Mouse (Mus musculus) intestine, postnatal 0 days (tissue): Measurements from ENCODE around the gene Gtf2a2. TPM values are rescaled to one million over a fixed set of nuclear protein-coding genes. Genes with fewer than 3 reads are reported as not detected.
A peak's percentile ranks its signal among the peaks of the same experiment; 100 is the strongest.

Experiments used
- ATAC-seq: fragments of 200-750 bp; cut with Nextera tagmentation; 2 replicates; pipeline ENCODE4 v1.8.0; 2017; ENCODE audit warnings: mild to moderate bottlenecking, moderate TSS enrichment, moderate library complexity
- H3K27ac ChIP-seq: fragments of 300-500 bp; sonication (generic); 2 replicates; pipeline ENCODE4 v1.5.1; 2014; ENCODE audit warnings: mild to moderate bottlenecking, low read depth, low read length, moderate library complexity
- H3K27me3 ChIP-seq: fragments of 300-500 bp; sonication (generic); replicated peaks from 2 replicates; pipeline ENCODE4 v1.6.1; 2014; ENCODE audit warnings: low read length, mixed read lengths; ENCODE audit not compliant: control insufficient read depth, insufficient read depth
- H3K36me3 ChIP-seq: fragments of 300-500 bp; sonication (generic); 2 replicates; pipeline ENCODE4 v1.6.1; 2014; ENCODE audit warnings: mild to moderate bottlenecking, moderate library complexity; ENCODE audit not compliant: control insufficient read depth, insufficient read depth
- H3K4me1 ChIP-seq: fragments of 300-500 bp; sonication (generic); replicated peaks from 2 replicates; pipeline ENCODE4 v1.6.1; 2014; ENCODE audit warnings: antibody characterized with exemption, low read length, mixed read lengths; ENCODE audit not compliant: control insufficient read depth, insufficient read depth
- H3K4me2 ChIP-seq: fragments of 300-500 bp; sonication (generic); replicated peaks from 2 replicates; pipeline ENCODE4 v1.6.1; 2014; ENCODE audit warnings: low read depth, mild to moderate bottlenecking, moderate library complexity
- H3K4me3 ChIP-seq: fragments of 300-500 bp; sonication (generic); 2 replicates; pipeline ENCODE4 v1.5.1; 2014; ENCODE audit warnings: low read depth, low read length
- H3K9ac ChIP-seq: fragments of 300-500 bp; sonication (generic); 2 replicates; pipeline ENCODE4 v1.6.1; 2014; ENCODE audit warnings: mild to moderate bottlenecking, low read depth, low read length
- H3K9me3 ChIP-seq: fragments of 300-500 bp; sonication (generic); 2 replicates; pipeline ENCODE4 v1.6.1; 2016; ENCODE audit warnings: mixed run types; ENCODE audit not compliant: control insufficient read depth
- CTCF ChIP-seq: sonication (generic); IDR thresholded peaks from 2 replicates; pipeline ENCODE4 v1.5.1; 2016; ENCODE audit warnings: low read depth, mild to moderate bottlenecking, control low read depth, antibody characterized with exemption, moderate library complexity
- WGBS: fragments of 180-500 bp; shearing (Covaris S2); extraction: QIAGEN DNeasy Blood & Tissue Kit; methylation state at CpG from one replicate; pipeline ENCODE4 v1.1.7; 2014; 5-methylcytosine and 5-hydroxymethylcytosine counted together
- polyA plus RNA-seq: library from polyadenylated mRNA; unstranded; fragments of >200 nt; fragmentation: Nextera tagmentation; extraction: Ambion mirVana; gene quantifications from 2 replicates; pipeline ENCODE4 v1.2.1, GENCODE M21; 2015

Gene Gtf2a2
- polyA plus RNA-seq, 1 experiment from 2014 or later: 127 TPM

- no peaks in the 10 kb centered on the region for H3K9me3 ChIP-seq
- H3K9ac ChIP-seq: no peak overlapping the region
- ATAC-seq: peak; percentile 71
- H3K4me3 ChIP-seq: no peak overlapping the region
- H3K27ac ChIP-seq: no peak overlapping the region
- WGBS: 38% methylated on average over 3 of the region's 3 CpGs
- no peaks in the 10 kb centered on the region for H3K27me3 ChIP-seq
- H3K36me3 ChIP-seq: no peaks in the 10 kb centered on the region
- no peaks in the 10 kb centered on the region for H3K4me1 ChIP-seq
- peak; percentile 24; the same call in 1 of the 2 replicates for TF ChIP-seq CTCF
- H3K4me2 ChIP-seq: no peak overlapping the region
Measured at GRCm38 (mm10) chr9:70047839-70048238, 35.5 kb downstream of the Gtf2a2 start.

- Histone ChIP-seq H3K36me3 (no peaks in the 10 kb centered on the region), H3K27ac (no peak overlapping the region; the same call in 1 of the 2 replicates), H3K4me2 (no peak overlapping the region), H3K4me3 (no peak overlapping the region), H3K4me1 (no peaks in the 10 kb centered on the region), H3K27me3 (no peaks in the 10 kb centered on the region), H3K9me3 (no peaks in the 10 kb centered on the region), H3K9ac (no peak overlapping the region)
- peak; percentile 55 for ATAC-seq
- no peak for TF ChIP-seq CTCF
- WGBS: 34% methylated on average over 5 of the region's 5 CpGs
Measured at GRCm38 (mm10) chr9:70048280-70048679, 35.9 kb downstream of the Gtf2a2 start.

DNA sequence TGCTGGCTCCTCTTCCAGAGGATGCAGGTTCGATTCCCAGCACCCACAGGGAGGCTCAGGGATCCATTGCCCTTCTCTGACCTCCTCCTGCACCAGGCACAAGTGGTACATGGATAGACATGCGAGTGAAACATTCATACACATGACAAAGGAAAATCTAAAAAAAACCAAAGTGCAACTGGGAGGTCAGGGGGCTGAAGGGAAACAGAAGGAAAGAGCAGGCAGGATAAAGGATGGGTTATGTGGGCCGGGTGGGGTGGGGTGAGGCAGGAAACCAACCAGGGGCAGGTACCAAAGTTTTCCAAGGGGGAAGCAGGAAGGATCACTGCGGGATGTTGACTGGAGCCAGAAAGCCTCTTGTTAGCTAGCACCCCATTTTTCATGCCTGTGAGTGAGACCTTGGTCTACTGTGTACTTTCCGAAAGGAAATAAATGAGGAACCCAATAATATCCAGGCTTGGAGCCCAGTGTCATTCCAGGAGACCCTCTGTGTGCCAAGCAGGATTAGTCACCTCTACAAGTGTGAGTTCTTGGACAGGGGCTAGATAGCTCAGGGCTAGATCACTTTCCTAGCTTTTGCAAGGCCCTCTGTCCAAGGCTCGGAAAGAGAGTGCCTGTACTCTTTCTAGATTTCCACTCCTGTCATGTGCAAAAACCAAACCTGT, 36.5 kb downstream of the Gtf2a2 start:
- Histone ChIP-seq H3K4me3 (no peak overlapping the region), H3K4me1 (no peaks in the 10 kb centered on the region), H3K27me3 (no peaks in the 10 kb centered on the region), H3K4me2 (no peak overlapping the region), H3K27ac (no peak overlapping the region; the same call in 1 of the 2 replicates), H3K9me3 (no peaks in the 10 kb centered on the region), H3K36me3 (no peaks in the 10 kb centered on the region), H3K9ac (no peak overlapping the region)
- TF ChIP-seq CTCF: no peak
- whole genome bisulfite sequencing: 50% methylated on average over 6 of the region's 6 CpGs
- no peak for ATAC-seq

DNA sequence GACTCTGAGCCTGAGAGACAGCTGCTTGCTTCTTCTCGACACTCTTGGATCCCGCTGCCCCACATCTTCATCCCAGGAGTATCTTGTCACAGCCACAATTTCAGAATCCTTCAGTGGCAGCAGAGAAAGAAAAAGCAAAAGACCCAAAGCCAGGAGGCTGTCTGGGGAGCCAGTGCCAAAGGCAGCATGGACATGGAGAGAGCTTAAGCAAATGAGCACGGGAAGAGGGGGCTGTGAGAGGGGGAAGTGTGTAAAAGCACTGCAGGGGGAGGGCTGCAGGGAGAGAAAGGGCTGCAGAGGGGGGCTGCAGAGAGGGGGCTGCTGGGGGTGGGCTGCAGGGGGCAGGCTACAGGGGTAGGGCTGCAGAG, 37.0 kb downstream of the Gtf2a2 start:
- no peaks in the 10 kb centered on the region for H3K4me1 ChIP-seq
- no peak for TF ChIP-seq CTCF
- H3K9ac ChIP-seq: no peak overlapping the region
- WGBS: 49% methylated on average over 3 of the region's 3 CpGs
- no peaks in the 10 kb centered on the region for H3K36me3 ChIP-seq
- no peaks in the 10 kb centered on the region for H3K27me3 ChIP-seq
- no peak overlapping the region for H3K4me3 ChIP-seq
- no peak for ATAC-seq
- no peak overlapping the region for H3K27ac ChIP-seq
- H3K9me3 ChIP-seq: no peaks in the 10 kb centered on the region
- no peak overlapping the region for H3K4me2 ChIP-seq

GRCm38 (mm10) chr9:70049839-70050238, 37.5 kb downstream of the Gtf2a2 start:
- Histone ChIP-seq H3K36me3 (no peaks in the 10 kb centered on the region), H3K9ac (no peak overlapping the region), H3K4me2 (no peak overlapping the region), H3K4me3 (no peak overlapping the region), H3K27ac (no peak overlapping the region), H3K27me3 (no peaks in the 10 kb centered on the region), H3K4me1 (no peaks in the 10 kb centered on the region), H3K9me3 (no peaks in the 10 kb centered on the region)
- ATAC-seq: no peak
- TF ChIP-seq CTCF: no peak
- WGBS: 45% methylated on average over 8 of the region's 8 CpGs

GRCm38 (mm10) chr9:70052730-70053129, 40.4 kb downstream of the Gtf2a2 start:
- no peak overlapping the region for H3K4me2 ChIP-seq
- TF ChIP-seq CTCF: no peak
- no peaks in the 10 kb centered on the region for H3K36me3 ChIP-seq
- H3K9me3 ChIP-seq: no peaks in the 10 kb centered on the region
- ATAC-seq: peak; percentile 47; the same call in 1 of the 2 replicates
- H3K27ac ChIP-seq: no peak overlapping the region
- no peak overlapping the region for H3K9ac ChIP-seq
- 47% methylated on average over 3 of the region's 3 CpGs for WGBS
- no peaks in the 10 kb centered on the region for H3K4me1 ChIP-seq
- no peak overlapping the region for H3K4me3 ChIP-seq
- H3K27me3 ChIP-seq: no peaks in the 10 kb centered on the region; the same call in 1 of the 2 replicates

GRCm38 (mm10) chr9:70053411-70053810, 41.1 kb downstream of the Gtf2a2 start:
- Histone ChIP-seq H3K27me3 (no peaks in the 10 kb centered on the region; the same call in 1 of the 2 replicates), H3K9me3 (no peaks in the 10 kb centered on the region), H3K9ac (no peak overlapping the region), H3K4me3 (no peak overlapping the region), H3K4me1 (no peaks in the 10 kb centered on the region), H3K4me2 (no peak overlapping the region), H3K27ac (no peak overlapping the region), H3K36me3 (no peaks in the 10 kb centered on the region)
- no peak for TF ChIP-seq CTCF
- WGBS: 31% methylated on average over 3 of the region's 3 CpGs
- no peak for ATAC-seq
